Mouse (Mus musculus) thymus, adult 18-20 months (tissue): ENCODE data around the gene Aff2.

ENCODE experiments used
- DNase-seq, 2 experiments: peaks; one replicate each; pipeline ENCODE4 v3.0.0; 2022; ENCODE audit warnings: mixed read lengths in 2 of 2

Gene Aff2

GRCm38 (mm10) chrX:69801890-69802439, 441.9 kb downstream of the Aff2 start:
- DNase-seq: no peak

- DNase-seq: no peak
Observed at GRCm38 (mm10) chrX:69802481-69802880, 442.4 kb downstream of the Aff2 start.

DNA sequence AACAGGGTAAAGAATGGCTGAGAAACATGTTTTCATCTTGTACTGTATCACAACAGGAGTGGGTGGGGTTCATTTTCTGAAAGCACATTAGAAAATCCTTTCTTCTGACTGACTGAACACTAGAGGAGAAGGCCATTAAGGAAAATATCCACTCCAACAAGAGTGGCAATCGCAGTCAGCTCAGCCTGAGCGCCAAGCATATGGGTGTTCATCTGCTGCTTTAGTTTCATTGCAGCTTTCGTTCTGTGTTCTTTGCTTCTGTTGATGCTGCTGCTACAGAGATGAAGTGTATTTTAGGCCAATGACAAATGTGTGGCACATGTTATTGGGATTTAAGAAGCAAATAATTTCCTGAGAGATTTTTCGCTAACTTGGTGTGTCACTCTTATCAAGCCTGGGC, 451.7 kb downstream of the Aff2 start:
- no peak for DNase-seq

DNA sequence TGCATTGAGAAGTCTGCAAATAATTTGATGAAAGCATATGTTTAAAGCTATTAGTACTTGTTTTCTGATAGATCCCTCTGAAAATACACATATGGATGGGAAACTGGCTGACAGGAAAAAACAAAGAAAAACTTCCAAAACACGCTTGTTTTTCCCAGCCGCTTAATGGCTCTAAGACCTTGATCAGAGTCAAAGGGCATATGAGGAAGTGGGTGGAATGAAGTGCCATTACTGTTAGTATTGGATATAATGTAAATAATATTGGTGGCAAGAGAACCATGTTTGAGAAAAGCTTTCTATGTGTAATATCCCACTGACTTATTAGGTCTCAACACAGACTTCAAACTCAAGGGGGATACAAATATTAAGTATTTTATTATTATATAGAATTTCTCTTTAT, 455.0 kb downstream of the Aff2 start:
- DNase-seq: no peak

DNA sequence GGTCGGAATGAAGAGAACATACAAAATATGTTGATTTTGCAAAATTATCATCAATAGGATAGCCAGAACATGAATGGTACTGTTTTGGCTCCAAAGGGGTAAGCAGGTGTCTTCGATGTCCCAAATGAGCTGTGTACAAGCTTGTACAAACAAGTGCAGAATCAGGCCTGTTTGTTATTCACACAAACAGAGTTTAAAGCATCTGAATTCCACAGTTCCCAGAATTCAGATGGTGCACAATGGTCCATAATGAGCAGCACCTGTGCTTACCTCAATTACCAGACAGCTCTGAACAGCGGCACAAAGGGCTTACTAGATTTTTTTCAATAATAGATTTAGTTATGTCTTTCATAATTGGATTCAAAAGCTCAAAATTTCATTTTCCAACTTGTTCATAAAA, 457.6 kb downstream of the Aff2 start:
- DNase-seq: no peak

DNA sequence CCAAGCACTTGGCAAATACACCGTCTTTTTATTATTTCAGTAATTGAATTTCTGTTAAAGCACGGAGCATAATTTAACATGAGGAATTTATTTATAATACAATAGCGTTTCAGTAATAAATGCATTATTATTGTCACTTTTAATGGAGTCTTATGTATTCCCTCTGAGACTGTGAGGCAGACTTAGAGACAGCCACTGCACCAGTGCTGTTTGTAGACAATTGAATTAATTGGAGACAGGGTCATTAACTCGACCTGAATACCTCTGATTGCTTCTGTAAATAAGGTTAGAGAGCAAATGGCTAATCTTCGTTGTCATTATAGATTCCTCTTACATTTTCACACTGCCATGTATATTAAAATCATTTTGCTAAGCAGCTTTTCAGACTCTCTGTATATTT, 458.1 kb downstream of the Aff2 start:
- DNase-seq: no peak

DNA sequence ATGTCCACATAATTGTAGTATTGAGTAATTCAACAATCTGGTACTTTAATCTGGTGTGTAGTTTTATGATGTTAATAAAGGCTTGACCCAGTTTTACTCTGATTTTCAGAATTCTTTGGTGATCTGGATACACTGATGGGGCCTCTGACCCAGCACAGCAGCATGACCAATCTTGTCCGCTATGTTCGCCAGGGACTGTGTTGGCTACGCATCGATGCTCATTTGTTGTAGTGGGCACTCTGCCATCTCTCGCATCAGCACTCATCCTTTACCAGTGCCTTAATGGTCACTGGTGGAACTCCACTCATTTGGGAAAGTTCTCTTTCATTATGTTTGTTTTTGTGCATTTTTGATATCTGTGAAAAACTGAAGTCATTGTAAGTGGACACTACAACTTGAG, 507.5 kb downstream of the Aff2 start:
- DNase-seq: no peak

- DNase-seq: no peak
Observed at GRCm38 (mm10) chrX:69891713-69892112, 531.6 kb downstream of the Aff2 start.
